9 mouse cellular contexts compared by ENCODE assay signal in genomic region chr17:17394336-17394735, GRCm38 (mm10). TPM values are rescaled to one million over a fixed set of nuclear protein-coding genes. Genes with fewer than 3 reads are reported as not detected.
DNase-seq lines count a peak whose midpoint lies in the region; ATAC-seq and TF ChIP-seq lines count a peak whose summit lies in the region.
"Had no signal": no experiment of that assay in that cellular context is flagged by ENCODE, and none has a peak within 500 bp of the region (broad histone marks: within the 10 kb centered on the region; RNA-seq: fewer than 3 reads in every experiment).

No protein-coding gene starts in this region.

- no peak overlapping the region for H3K27ac ChIP-seq in heart, adult 2 months
- H3K27ac ChIP-seq in intestine, embryonic 14.5 days (ENCODE audit: low read depth), result no peak overlapping the region
- no peak overlapping the region for H3K27ac ChIP-seq in midbrain, embryonic 11.5 days (ENCODE audit: low read depth, low read length)
- H3K27ac ChIP-seq: lung, embryonic 15.5 days had no signal

- no peaks in the 10 kb centered on the region for H3K79me2 ChIP-seq in heart, adult 2 months (replicated peaks; ENCODE audit: control insufficient read depth, insufficient read depth, low read length)

- DNase-seq in heart, adult 2 months, result peak; percentile 65 to 71
- no peak for DNase-seq in heart, postnatal 25 days (ENCODE audit: low spot score)
- peak; percentile 64 for DNase-seq in cerebellum, adult 11 months
- peak; percentile 84 for DNase-seq in forelimb bud, embryonic 11.5 days (ENCODE audit: low read depth, low spot score)
- DNase-seq in intestine, embryonic 14.5 days (ENCODE audit: low spot score), result peak; percentile 87
- peak; percentile 90 to 92 for DNase-seq in left cerebral cortex, adult 18-20 months (ENCODE audit: low spot score in 2 of 2)
- DNase-seq in midbrain, embryonic 11.5 days (ENCODE audit: low spot score, missing footprints), result peak; percentile 95
- DNase-seq in right cerebral cortex, postnatal 36 days (ENCODE audit: low spot score in 2 of 2), result peak; percentile 65 to 79

- no peak overlapping the region for H3K9ac ChIP-seq in heart, adult 2 months (ENCODE audit: low read depth, low read length)
- no peak overlapping the region for H3K9ac ChIP-seq in intestine, embryonic 14.5 days (ENCODE audit: low read length)
- H3K9ac ChIP-seq in midbrain, embryonic 11.5 days (ENCODE audit: low read length), result no peak overlapping the region
- H3K9ac ChIP-seq: lung, embryonic 15.5 days had no signal

- TF ChIP-seq CTCF in heart, adult 2 months (IDR thresholded peaks at IDR 0.05), result peak; percentile 90

- H3K4me3 ChIP-seq in heart, adult 2 months, result no peak overlapping the region
- no peak overlapping the region for H3K4me3 ChIP-seq in intestine, embryonic 14.5 days (ENCODE audit: low read depth, low read length)
- no peak overlapping the region for H3K4me3 ChIP-seq in midbrain, embryonic 11.5 days (ENCODE audit: low read depth, low read length)
- H3K4me3 ChIP-seq: lung, embryonic 15.5 days had no signal

- 22% methylated on average over 4 of the region's 4 CpGs for WGBS in heart, adult 2 months
- 27% methylated on average over 4 of the region's 4 CpGs for WGBS in intestine, embryonic 14.5 days
- 34% methylated on average over 4 of the region's 4 CpGs for WGBS in midbrain, embryonic 11.5 days

- H3K27me3 ChIP-seq in heart, adult 2 months (ENCODE audit: control insufficient read depth, insufficient read depth, low read length), result no peaks in the 10 kb centered on the region
- no peaks in the 10 kb centered on the region for H3K27me3 ChIP-seq in intestine, embryonic 14.5 days (replicated peaks; ENCODE audit: control insufficient read depth, insufficient read depth, low read length)
- no peaks in the 10 kb centered on the region for H3K27me3 ChIP-seq in midbrain, embryonic 11.5 days (ENCODE audit: control insufficient read depth, insufficient read depth, low read length)
- H3K27me3 ChIP-seq: lung, embryonic 15.5 days had no signal

- no peaks in the 10 kb centered on the region for H3K9me3 ChIP-seq in intestine, embryonic 14.5 days (ENCODE audit: control insufficient read depth, low read length)
- no peaks in the 10 kb centered on the region for H3K9me3 ChIP-seq in midbrain, embryonic 11.5 days (ENCODE audit: control insufficient read depth, low read length)
- H3K9me3 ChIP-seq: lung, embryonic 15.5 days had no signal

- no peak overlapping the region for H3K4me2 ChIP-seq in intestine, embryonic 14.5 days (ENCODE audit: low read length)
- no peak overlapping the region for H3K4me2 ChIP-seq in midbrain, embryonic 11.5 days
- H3K4me2 ChIP-seq: lung, embryonic 15.5 days had no signal

- no peaks in the 10 kb centered on the region; the same call in 1 of the 2 replicates for H3K4me1 ChIP-seq in heart, adult 2 months (ENCODE audit: control insufficient read depth, insufficient read depth, low read length)
- no peaks in the 10 kb centered on the region for H3K4me1 ChIP-seq in intestine, embryonic 14.5 days (replicated peaks; ENCODE audit: control insufficient read depth, insufficient read depth, low read length)
- no peaks in the 10 kb centered on the region for H3K4me1 ChIP-seq in midbrain, embryonic 11.5 days (ENCODE audit: control insufficient read depth, insufficient read depth, low read length)
- H3K4me1 ChIP-seq: lung, embryonic 15.5 days had no signal

- H3K36me3 ChIP-seq in heart, adult 2 months (ENCODE audit: control insufficient read depth, insufficient read depth, low read length), result no peaks in the 10 kb centered on the region; the same call in 1 of the 2 replicates
- H3K36me3 ChIP-seq in intestine, embryonic 14.5 days (ENCODE audit: control insufficient read depth, insufficient read depth, low read length), result peaks cover 36% of the 10 kb centered on the region
- peaks cover 3% of the 10 kb centered on the region; the same call in 1 of the 2 replicates for H3K36me3 ChIP-seq in midbrain, embryonic 11.5 days (ENCODE audit: control insufficient read depth, insufficient read depth, low read length)

- intact Hi-C loops in heart, adult 2 months (cut with DNase I), result loop anchor here (1.0 to 10.0 kb wide), 2 partner anchors 170 to 251 kb away; no protein-coding TSS in a partner anchor
- intact Hi-C loops in heart, postnatal 25 days (cut with DNase I), result loop anchor here (1.0 to 10.0 kb wide), 4 partner anchors 170 to 353 kb away; partner anchors contain the start of gene Lnpep

- TF ChIP-seq POLR2A in heart, adult 2 months (IDR thresholded peaks at IDR 0.05; ENCODE audit: insufficient read depth, low read depth, low read length), result no peak

- ATAC-seq in intestine, embryonic 14.5 days (replicated peaks; ENCODE audit: low FRiP score, low TSS enrichment, low read depth), result 0 out of 2 replicates have a peak, but pooled peaks have one; percentile 30
- peak; percentile 59; the same call in 1 of the 2 replicates for ATAC-seq in midbrain, embryonic 11.5 days (ENCODE audit: low FRiP score)

- TF ChIP-seq EP300 in heart, adult 2 months (IDR thresholded peaks at IDR 0.05; ENCODE audit: insufficient read depth, low read depth, low read length), result no peak

RNA-seq across cellular contexts. Expression of gene Lix1, which starts 8.1 kb away (rescaled TPM):
- 1 to 10 TPM; 6.2 to 7.0 TPM for total RNA-seq in heart, adult 2 months (2021)
- 1.7 and 2.8 TPM in 2 replicates for polyA plus RNA-seq in heart, adult 2 months (2012; rRNA removed)
- total RNA-seq in heart, postnatal 25 days (2021), result 1 to 10 TPM; 7.0 to 7.7 TPM
- 4.1 and 5.8 TPM in 2 replicates for polyA plus RNA-seq in intestine, embryonic 14.5 days (2014; fragmentation: Nextera tagmentation; extraction: Ambion mirVana)
- total RNA-seq in left cerebral cortex, adult 18-20 months (2021), result 10 to 100 TPM; 55.2 to 62.4 TPM
- 46.9 and 54.6 TPM in 2 replicates for polyA plus RNA-seq in midbrain, embryonic 11.5 days (2014; fragmentation: Nextera tagmentation; extraction: Ambion mirVana)

RNA-seq across cellular contexts. Expression of gene Riok2, which starts 20.2 kb away (rescaled TPM):
- 10 to 100 TPM; 14.0 to 15.7 TPM for total RNA-seq in heart, adult 2 months (2021)
- 10.4 and 25.6 TPM in 2 replicates for polyA plus RNA-seq in heart, adult 2 months (2012; rRNA removed)
- 10 to 100 TPM; 13.5 to 13.8 TPM for total RNA-seq in heart, postnatal 25 days (2021)
- 29.1 and 33.1 TPM in 2 replicates for polyA plus RNA-seq in intestine, embryonic 14.5 days (2014; fragmentation: Nextera tagmentation; extraction: Ambion mirVana)
- 10 to 100 TPM; 17.6 to 18.2 TPM for total RNA-seq in left cerebral cortex, adult 18-20 months (2021)
- polyA plus RNA-seq in midbrain, embryonic 11.5 days (2014; fragmentation: Nextera tagmentation; extraction: Ambion mirVana), result 31.7 and 33.0 TPM in 2 replicates

Comparison
In these comparisons a context has a peak if more than half of its experiments do, and no peak if none do; other contexts are left out.
1. RNA of gene Lix1, which starts 8.1 kb away (total RNA-seq): 55.2 to 62.4 TPM in left cerebral cortex, adult 18-20 months; 7.0 to 7.7 TPM in heart, postnatal 25 days and 6.2 to 7.0 TPM in heart, adult 2 months; every median in the first group is over 4 times any median in the second.